Comparison of ENCODE assay signal across 7 mouse cellular contexts in the genomic region with DNA sequence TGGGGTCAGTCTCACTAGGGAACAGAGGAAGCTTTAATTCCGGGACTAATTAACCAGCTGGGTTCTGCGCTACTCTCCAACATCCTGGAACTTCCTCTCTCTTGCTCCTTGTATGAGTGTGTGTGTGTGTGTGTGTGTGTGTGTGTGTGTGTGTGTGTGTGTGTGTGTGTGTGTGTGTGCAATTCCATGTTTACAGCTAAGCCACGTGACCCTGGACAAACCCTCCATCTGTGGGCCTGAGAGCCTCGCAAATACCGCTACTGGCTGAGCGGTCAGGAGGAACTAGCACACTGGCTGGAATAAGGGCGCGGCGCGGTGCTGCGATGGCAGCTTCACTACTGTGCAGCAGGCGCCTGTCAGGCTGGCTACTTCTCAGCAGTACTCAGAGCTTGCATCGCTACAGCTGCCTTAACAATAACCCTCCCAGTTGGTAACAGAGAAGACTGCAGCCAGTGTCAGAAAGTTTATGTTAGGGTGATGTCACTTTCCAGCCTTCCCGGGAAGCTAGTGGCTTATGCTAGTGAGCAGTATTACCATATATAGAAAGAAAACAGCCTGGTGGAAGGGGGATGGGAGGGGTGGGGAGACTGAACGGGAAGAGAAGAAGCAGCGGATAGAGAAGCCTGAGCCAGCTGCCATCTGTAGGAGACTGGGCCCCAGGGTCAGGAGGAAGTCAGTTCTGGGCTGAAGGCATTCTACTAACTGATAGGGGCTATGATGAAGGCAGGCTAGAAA. TPM values are rescaled to one million over a fixed set of nuclear protein-coding genes. Genes with fewer than 3 reads are reported as not detected.
DNase-seq lines count a peak whose midpoint lies in the region; ATAC-seq lines count a peak whose summit lies in the region.

No protein-coding gene starts in this region.

- H3K27me3 ChIP-seq in embryonic facial prominence, embryonic 11.5 days (ENCODE audit: control insufficient read depth, insufficient read depth, low read length), result no peaks in the 10 kb centered on the region
- H3K27me3 ChIP-seq in limb, embryonic 13.5 days, result no peaks in the 10 kb centered on the region
- H3K27me3 ChIP-seq in midbrain, embryonic 14.5 days (ENCODE audit: control insufficient read depth, insufficient read depth, low read length), result no peaks in the 10 kb centered on the region

- WGBS in embryonic facial prominence, embryonic 11.5 days, result 1% methylated on average over 16 of the region's 16 CpGs
- WGBS in limb, embryonic 13.5 days, result 2% methylated on average over 16 of the region's 16 CpGs
- WGBS in midbrain, embryonic 14.5 days, result 2% methylated on average over 16 of the region's 16 CpGs

- H3K9me3 ChIP-seq in embryonic facial prominence, embryonic 11.5 days (replicated peaks; ENCODE audit: control insufficient read depth, low read length), result no peaks in the 10 kb centered on the region
- peaks cover 3% of the 10 kb centered on the region; the same call in 1 of the 2 replicates for H3K9me3 ChIP-seq in limb, embryonic 13.5 days
- 0 out of 2 replicates have a peak, but pooled peaks cover 2% of the 10 kb centered on the region for H3K9me3 ChIP-seq in midbrain, embryonic 14.5 days (ENCODE audit: control insufficient read depth, low read length)

- peak overlapping the region; percentile 58 for H3K4me2 ChIP-seq in embryonic facial prominence, embryonic 11.5 days (ENCODE audit: low read depth, low read length)
- peak overlapping the region; percentile 68 for H3K4me2 ChIP-seq in limb, embryonic 13.5 days (replicated peaks)
- H3K4me2 ChIP-seq in midbrain, embryonic 14.5 days (ENCODE audit: low read length), result peak overlapping the region; percentile 54

- H3K27ac ChIP-seq in embryonic facial prominence, embryonic 11.5 days (replicated peaks; ENCODE audit: low read depth, low read length), result peak overlapping the region; percentile 83
- peak overlapping the region; percentile 79; the same call in 1 of the 2 replicates for H3K27ac ChIP-seq in limb, embryonic 13.5 days
- H3K27ac ChIP-seq in midbrain, embryonic 14.5 days (replicated peaks; ENCODE audit: low read depth, low read length), result peak overlapping the region; percentile 65

- peak; percentile 74 to 76 for DNase-seq in adrenal gland, postnatal 36 days
- DNase-seq in embryonic facial prominence, embryonic 11.5 days (ENCODE audit: low spot score), result peak; percentile 78
- peak; percentile 82 for DNase-seq in heart, adult 8-10 months (ENCODE audit: low spot score)
- peak; percentile 45 to 49 for DNase-seq in kidney, adult 8-10 months
- DNase-seq in midbrain, embryonic 14.5 days, result peak; percentile 75
- peak; percentile 21 to 59 for DNase-seq in spleen, postnatal 10 days (ENCODE audit: low spot score in 2 of 2)

- no peaks in the 10 kb centered on the region for H3K4me1 ChIP-seq in embryonic facial prominence, embryonic 11.5 days (ENCODE audit: control insufficient read depth, insufficient read depth, low read length)
- H3K4me1 ChIP-seq in limb, embryonic 13.5 days, result peaks cover 22% of the 10 kb centered on the region
- H3K4me1 ChIP-seq in midbrain, embryonic 14.5 days (ENCODE audit: control insufficient read depth, insufficient read depth, low read length), result peaks cover 10% of the 10 kb centered on the region

- H3K36me3 ChIP-seq in embryonic facial prominence, embryonic 11.5 days (replicated peaks; ENCODE audit: control insufficient read depth, insufficient read depth, low read depth, low read length), result no peaks in the 10 kb centered on the region
- H3K36me3 ChIP-seq in limb, embryonic 13.5 days, result no peaks in the 10 kb centered on the region
- H3K36me3 ChIP-seq in midbrain, embryonic 14.5 days (ENCODE audit: control insufficient read depth, insufficient read depth, low read length), result no peaks in the 10 kb centered on the region

- peak; percentile 94 for ATAC-seq in embryonic facial prominence, embryonic 11.5 days (replicated peaks; ENCODE audit: insufficient number of reproducible peaks, low FRiP score, low TSS enrichment, low read depth)
- ATAC-seq in limb, embryonic 13.5 days (ENCODE audit: low FRiP score, low read depth), result peak; percentile 94
- peak; percentile 75 for ATAC-seq in midbrain, embryonic 14.5 days (ENCODE audit: low FRiP score, low TSS enrichment)

- H3K4me3 ChIP-seq in embryonic facial prominence, embryonic 11.5 days (ENCODE audit: low read depth, low read length), result peak overlapping the region; percentile 17; the same call in 1 of the 2 replicates
- peak overlapping the region; percentile 36 for H3K4me3 ChIP-seq in limb, embryonic 13.5 days
- H3K4me3 ChIP-seq in midbrain, embryonic 14.5 days (replicated peaks; ENCODE audit: low read depth, low read length), result peak overlapping the region; percentile 24

- H3K9ac ChIP-seq in embryonic facial prominence, embryonic 11.5 days (replicated peaks; ENCODE audit: low read length), result peak overlapping the region; percentile 48
- 0 out of 2 replicates have a peak overlapping the region, but pooled peaks have one; percentile 36 for H3K9ac ChIP-seq in limb, embryonic 13.5 days
- peak overlapping the region; percentile 21; the same call in 1 of the 2 replicates for H3K9ac ChIP-seq in midbrain, embryonic 14.5 days (replicated peaks; ENCODE audit: low read length)

RNA-seq across cellular contexts. Expression of gene Itgb1, which starts 30.9 kb away (rescaled TPM):
- total RNA-seq in adrenal gland, postnatal 36 days (2021), result 100 to 1,000 TPM; 280 to 291 TPM
- polyA plus RNA-seq in embryonic facial prominence, embryonic 11.5 days (2014; fragmentation: Nextera tagmentation; extraction: Ambion mirVana), result 233 and 253 TPM in 2 replicates
- total RNA-seq in heart, adult 8-10 months (2022), result 100 to 1,000 TPM; 294 to 330 (median 319) TPM
- 229 and 243 TPM in 2 replicates for polyA plus RNA-seq in limb, embryonic 13.5 days (2015; fragmentation: Nextera tagmentation; extraction: Ambion mirVana)
- polyA plus RNA-seq in midbrain, embryonic 14.5 days (2014; fragmentation: Nextera tagmentation; extraction: Ambion mirVana), result 49.0 and 90.9 TPM in 2 replicates

Comparison
In these comparisons a context has a peak if more than half of its experiments do, and no peak if none do; other contexts are left out.
1. Peak in every context shown above with its lines: DNase-seq, ATAC-seq, H3K4me3 ChIP-seq and H3K27ac ChIP-seq.